Mouse (Mus musculus) lung, adult 2 months (tissue): ENCODE data around the gene Aoc1.

Experiments used
- CTCF ChIP-seq: fragments of 200-500 bp; IDR thresholded peaks from 2 replicates; pipeline ENCODE4 v1.5.1; 2011; ENCODE audit warnings: mild to moderate bottlenecking, low read length, control low read depth; ENCODE audit not compliant: insufficient read depth
- POLR2A ChIP-seq: fragments of 200-500 bp; IDR thresholded peaks from 2 replicates; pipeline ENCODE4 v1.6.1; 2011; ENCODE audit warnings: low read depth, mild to moderate bottlenecking, control low read depth, low read length, borderline replicate concordance; ENCODE audit errors: extremely low read depth

DNA sequence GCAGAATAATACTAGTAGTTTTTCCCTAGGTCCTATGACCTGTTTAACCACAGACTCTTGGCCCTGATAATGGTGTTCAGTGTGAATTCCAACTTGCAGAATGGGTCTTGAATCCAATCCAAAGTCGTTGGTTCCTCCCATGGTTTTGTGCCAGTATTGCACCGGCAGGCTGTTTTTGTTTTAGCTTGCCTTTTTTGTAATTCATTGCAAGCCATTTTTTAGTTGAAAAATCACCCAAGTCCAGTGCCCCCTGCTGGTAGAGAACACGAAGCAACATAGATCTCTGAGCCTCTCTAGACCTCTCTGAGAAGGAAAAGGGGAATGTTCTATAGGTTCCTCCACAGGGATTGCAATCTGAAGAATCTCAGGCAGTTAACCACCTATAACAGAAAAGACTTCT lies 39.3 kb downstream of the Aoc1 start:
- TF ChIP-seq CTCF (0 out of 2 replicates have a peak, but pooled peaks have one; percentile 18), POLR2A (no peak)
